Comparison of ENCODE assay signal across 16 mouse cellular contexts in the genomic region with DNA sequence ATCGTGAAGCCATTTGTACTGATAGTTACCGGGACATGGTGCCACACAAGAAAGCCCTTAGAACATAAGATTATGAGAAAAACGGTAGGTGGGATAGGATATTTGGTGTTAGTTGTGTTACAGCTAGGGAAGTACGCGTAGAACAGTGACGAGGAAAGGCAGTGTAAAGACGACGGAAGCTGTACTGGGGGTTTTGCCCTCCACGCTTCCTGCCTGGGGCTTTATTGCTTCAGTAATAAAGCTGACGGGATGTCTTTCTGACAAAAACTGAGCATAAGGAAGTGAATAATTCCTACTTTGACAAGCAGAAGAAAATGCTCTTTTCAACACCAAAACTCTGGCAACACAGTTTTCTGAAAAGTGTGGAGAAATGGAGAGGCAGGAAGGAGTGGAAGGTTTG.
DNase-seq lines count a peak whose midpoint lies in the region; ATAC-seq and TF ChIP-seq lines count a peak whose summit lies in the region.
"Had no signal": no experiment of that assay in that cellular context is flagged by ENCODE, and none has a peak within 500 bp of the region (broad histone marks: within the 10 kb centered on the region; RNA-seq: fewer than 3 reads in every experiment).

No protein-coding gene starts in this region.

- intact Hi-C loops in heart, adult 2 months (cut with DNase I), result loop anchor here (2.0 kb wide), 1 partner anchor 15 kb away; no protein-coding TSS in a partner anchor
- intact Hi-C loops in heart, postnatal 14 days (cut with DNase I), result no loop called here

- H3K4me2 ChIP-seq in neural tube, embryonic 13.5 days, result no peak overlapping the region
- H3K4me2 ChIP-seq in neural tube, embryonic 15.5 days, result no peak overlapping the region
- no peak overlapping the region for H3K4me2 ChIP-seq in limb, embryonic 15.5 days
- H3K4me2 ChIP-seq in midbrain, embryonic 11.5 days, result no peak overlapping the region
- H3K4me2 ChIP-seq: embryonic facial prominence, embryonic 15.5 days had no signal

- no peaks in the 10 kb centered on the region for H3K79me2 ChIP-seq in heart, adult 2 months (replicated peaks; ENCODE audit: control insufficient read depth, insufficient read depth, low read length)

- peaks cover 19% of the 10 kb centered on the region for H3K36me3 ChIP-seq in heart, adult 2 months (ENCODE audit: control insufficient read depth, insufficient read depth, low read length)
- H3K36me3 ChIP-seq in neural tube, embryonic 13.5 days, result 0 out of 2 replicates have a peak, but pooled peaks cover 6% of the 10 kb centered on the region
- H3K36me3 ChIP-seq in neural tube, embryonic 15.5 days, result no peaks in the 10 kb centered on the region
- H3K36me3 ChIP-seq in limb, embryonic 15.5 days, result peaks cover 7% of the 10 kb centered on the region; the same call in 1 of the 2 replicates
- H3K36me3 ChIP-seq in midbrain, embryonic 11.5 days (ENCODE audit: control insufficient read depth, insufficient read depth, low read length), result no peaks in the 10 kb centered on the region
- H3K36me3 ChIP-seq: embryonic facial prominence, embryonic 15.5 days had no signal

- H3K4me1 ChIP-seq in heart, adult 2 months (ENCODE audit: control insufficient read depth, insufficient read depth, low read length), result peaks cover 40% of the 10 kb centered on the region
- H3K4me1 ChIP-seq in neural tube, embryonic 13.5 days (replicated peaks), result peaks cover 33% of the 10 kb centered on the region
- peaks cover 14% of the 10 kb centered on the region for H3K4me1 ChIP-seq in neural tube, embryonic 15.5 days
- H3K4me1 ChIP-seq in limb, embryonic 15.5 days, result peaks cover 27% of the 10 kb centered on the region
- H3K4me1 ChIP-seq in midbrain, embryonic 11.5 days (ENCODE audit: control insufficient read depth, insufficient read depth, low read length), result peaks cover 13% of the 10 kb centered on the region

- H3K9me3 ChIP-seq in neural tube, embryonic 13.5 days, result no peaks in the 10 kb centered on the region
- no peaks in the 10 kb centered on the region for H3K9me3 ChIP-seq in neural tube, embryonic 15.5 days (replicated peaks)
- no peaks in the 10 kb centered on the region for H3K9me3 ChIP-seq in limb, embryonic 15.5 days
- no peaks in the 10 kb centered on the region for H3K9me3 ChIP-seq in midbrain, embryonic 11.5 days (ENCODE audit: control insufficient read depth, low read length)
- H3K9me3 ChIP-seq: embryonic facial prominence, embryonic 15.5 days had no signal

- 83% methylated on average over 10 of the region's 10 CpGs for WGBS in heart, adult 2 months
- WGBS in neural tube, embryonic 13.5 days, result 68% methylated on average over 10 of the region's 10 CpGs
- WGBS in neural tube, embryonic 15.5 days, result 61% methylated on average over 10 of the region's 10 CpGs
- WGBS in limb, embryonic 15.5 days, result 64% methylated on average over 10 of the region's 10 CpGs
- 91% methylated on average over 10 of the region's 10 CpGs for WGBS in midbrain, embryonic 11.5 days

- no peak overlapping the region for H3K9ac ChIP-seq in heart, adult 2 months (ENCODE audit: low read depth, low read length)
- no peak overlapping the region for H3K9ac ChIP-seq in neural tube, embryonic 13.5 days
- no peak overlapping the region for H3K9ac ChIP-seq in neural tube, embryonic 15.5 days (replicated peaks)
- H3K9ac ChIP-seq in limb, embryonic 15.5 days, result no peak overlapping the region
- H3K9ac ChIP-seq in midbrain, embryonic 11.5 days (ENCODE audit: low read length), result no peak overlapping the region
- H3K9ac ChIP-seq: embryonic facial prominence, embryonic 15.5 days had no signal

- no peak for TF ChIP-seq EP300 in heart, adult 2 months (IDR thresholded peaks at IDR 0.05; ENCODE audit: insufficient read depth, low read depth, low read length)

- no peaks in the 10 kb centered on the region for H3K27me3 ChIP-seq in heart, adult 2 months (ENCODE audit: control insufficient read depth, insufficient read depth, low read length)
- H3K27me3 ChIP-seq in neural tube, embryonic 13.5 days, result no peaks in the 10 kb centered on the region
- no peaks in the 10 kb centered on the region for H3K27me3 ChIP-seq in neural tube, embryonic 15.5 days (replicated peaks)
- no peaks in the 10 kb centered on the region for H3K27me3 ChIP-seq in limb, embryonic 15.5 days
- no peaks in the 10 kb centered on the region for H3K27me3 ChIP-seq in midbrain, embryonic 11.5 days (ENCODE audit: control insufficient read depth, insufficient read depth, low read length)
- H3K27me3 ChIP-seq: embryonic facial prominence, embryonic 15.5 days had no signal

- H3K27ac ChIP-seq in heart, adult 2 months, result peak overlapping the region; percentile 73
- H3K27ac ChIP-seq in neural tube, embryonic 13.5 days (replicated peaks), result peak overlapping the region; percentile 14; the same call in 1 of the 2 replicates
- H3K27ac ChIP-seq in neural tube, embryonic 15.5 days (replicated peaks), result no peak overlapping the region
- peak overlapping the region; percentile 59 for H3K27ac ChIP-seq in limb, embryonic 15.5 days
- no peak overlapping the region for H3K27ac ChIP-seq in midbrain, embryonic 11.5 days (ENCODE audit: low read depth, low read length)
- H3K27ac ChIP-seq: embryonic facial prominence, embryonic 15.5 days had no signal

- no peak overlapping the region for H3K4me3 ChIP-seq in heart, adult 2 months
- H3K4me3 ChIP-seq in neural tube, embryonic 13.5 days, result no peak overlapping the region
- no peak overlapping the region for H3K4me3 ChIP-seq in neural tube, embryonic 15.5 days (replicated peaks)
- H3K4me3 ChIP-seq in limb, embryonic 15.5 days, result no peak overlapping the region
- no peak overlapping the region for H3K4me3 ChIP-seq in midbrain, embryonic 11.5 days (ENCODE audit: low read depth, low read length)
- H3K4me3 ChIP-seq: embryonic facial prominence, embryonic 15.5 days had no signal

- peak in 1 of 2 experiments; percentile 18 for DNase-seq in heart, adult 2 months
- no peak for DNase-seq in heart, postnatal 14 days
- peak; percentile 18 to 25 for DNase-seq in thymus, postnatal 36 days
- no peak for DNase-seq in midbrain, embryonic 11.5 days (ENCODE audit: low spot score, missing footprints)
- DNase-seq: cerebellum, postnatal 25 days; heart, adult 11 months; heart, postnatal 36 days; kidney, adult 8-10 months; layer of hippocampus, postnatal 36 days; right cerebral cortex, postnatal 4 days had no signal

- ATAC-seq in neural tube, embryonic 13.5 days (ENCODE audit: low read depth), result no peak
- no peak for ATAC-seq in neural tube, embryonic 15.5 days (ENCODE audit: low FRiP score)
- ATAC-seq in limb, embryonic 15.5 days (ENCODE audit: insufficient number of reproducible peaks, low FRiP score, low TSS enrichment, low read depth), result no peak
- ATAC-seq in frontal cortex, adult (ENCODE audit: low TSS enrichment), result no peak
- no peak for ATAC-seq in midbrain, embryonic 11.5 days (ENCODE audit: low FRiP score)
- ATAC-seq: forebrain, embryonic 16.5 days had no signal

- TF ChIP-seq CTCF in heart, adult 2 months (IDR thresholded peaks at IDR 0.05), result no peak

- TF ChIP-seq POLR2A in heart, adult 2 months (IDR thresholded peaks at IDR 0.05; ENCODE audit: insufficient read depth, low read depth, low read length), result no peak

Comparison
In these comparisons a context has a peak if more than half of its experiments do, and no peak if none do; other contexts are left out.
1. H3K27ac ChIP-seq: peak in heart, adult 2 months (single experiment), neural tube, embryonic 13.5 days (single experiment) and limb, embryonic 15.5 days (single experiment); none in neural tube, embryonic 15.5 days (single experiment) and midbrain, embryonic 11.5 days (single experiment).
2. DNase-seq: peak in thymus, postnatal 36 days (2 of 2); none in heart, postnatal 14 days (0 of 2) and midbrain, embryonic 11.5 days (single experiment).